Mouse (Mus musculus) myocyte (in vitro differentiated cells): ENCODE results near the gene Ccdc28a. TPM values are rescaled to one million over a fixed set of nuclear protein-coding genes. Genes with fewer than 3 reads are reported as not detected.

ENCODE experiments used
- H3K27me3 ChIP-seq: one replicate; pipeline ENCODE4 v1.6.1; 2011; ENCODE audit not compliant: control insufficient read depth, insufficient read depth, insufficient read length
- H3K36me3 ChIP-seq: one replicate; pipeline ENCODE4 v1.6.1; 2011; ENCODE audit not compliant: control insufficient read depth, insufficient read depth
- H3K4me2 ChIP-seq: one replicate; pipeline ENCODE4 v1.6.1; 2011; ENCODE audit warnings: low read depth, control low read depth
- H3K4me3 ChIP-seq: one replicate; pipeline ENCODE4 v1.5.1; 2011; ENCODE audit warnings: mild to moderate bottlenecking, control low read depth, moderate library complexity
- H3K79me2 ChIP-seq: one replicate; pipeline ENCODE4 v1.6.1; 2011; ENCODE audit not compliant: control insufficient read depth, insufficient read depth
- H3ac ChIP-seq: one replicate; pipeline ENCODE4 v1.6.1; 2011; ENCODE audit not compliant: control insufficient read depth, insufficient read length
- CEBPB ChIP-seq: IDR thresholded peaks from 2 replicates; pipeline ENCODE4 v1.6.1; 2011; ENCODE audit warnings: mild to moderate bottlenecking, moderate library complexity; ENCODE audit not compliant: poor library complexity, insufficient read depth, severe bottlenecking
- E2F4 ChIP-seq: IDR thresholded peaks from one replicate; pipeline ENCODE4 v1.6.1; 2011; ENCODE audit warnings: mild to moderate bottlenecking, control low read depth, moderate library complexity; ENCODE audit not compliant: insufficient read depth
- MAX ChIP-seq: IDR thresholded peaks from one replicate; pipeline ENCODE4 v1.6.1; 2011; ENCODE audit warnings: low read depth, mild to moderate bottlenecking, control low read depth
- MYOD1 ChIP-seq, 3 experiments: IDR thresholded peaks; one replicate each; pipeline ENCODE4 v1.6.1; 2011; ENCODE audit warnings: control low read depth in 2 of 3, low read depth in 2 of 3, mild to moderate bottlenecking in 2 of 3, moderate library complexity in 1 of 3; ENCODE audit not compliant: insufficient read length in 2 of 3, control insufficient read depth in 1 of 3
- MYOG ChIP-seq, 3 experiments: IDR thresholded peaks; one replicate each; pipeline ENCODE4 v1.6.1; 2011; ENCODE audit warnings: control low read depth in 2 of 3, low read depth in 2 of 3, mild to moderate bottlenecking in 2 of 3; ENCODE audit not compliant: insufficient read length in 2 of 3, control insufficient read depth in 1 of 3, insufficient read depth in 1 of 3
- POLR2A ChIP-seq: IDR thresholded peaks from one replicate; pipeline ENCODE4 v1.6.1; 2011; ENCODE audit warnings: low read depth, mild to moderate bottlenecking, control low read depth, moderate library complexity; ENCODE audit not compliant: insufficient read length
- POLR2AphosphoS2 ChIP-seq: IDR thresholded peaks from one replicate; pipeline ENCODE4 v1.6.1; 2011; ENCODE audit warnings: low read depth, control low read depth; ENCODE audit not compliant: insufficient read length
- REST ChIP-seq: IDR thresholded peaks from one replicate; pipeline ENCODE4 v1.6.1; 2011; ENCODE audit warnings: mild to moderate bottlenecking, control low read depth, moderate library complexity; ENCODE audit not compliant: insufficient read depth, insufficient read length
- SRF ChIP-seq: IDR thresholded peaks from one replicate; pipeline ENCODE4 v1.6.1; 2011; ENCODE audit warnings: low read depth; ENCODE audit not compliant: control insufficient read depth, insufficient read length
- TCF12 ChIP-seq: IDR thresholded peaks from one replicate; pipeline ENCODE4 v1.6.1; 2011; ENCODE audit warnings: mild to moderate bottlenecking, control low read depth; ENCODE audit not compliant: poor library complexity, insufficient read depth, severe bottlenecking
- TCF3 ChIP-seq: IDR thresholded peaks from one replicate; pipeline ENCODE4 v1.6.1; 2011; ENCODE audit warnings: low read depth, control low read depth; ENCODE audit not compliant: insufficient read length
- USF1 ChIP-seq: IDR thresholded peaks from one replicate; pipeline ENCODE4 v1.6.1; 2011; ENCODE audit warnings: low read depth, mild to moderate bottlenecking, control low read depth, moderate library complexity
- polyA plus RNA-seq: library from polyadenylated mRNA; unstranded; fragments of >200 nt; fragmentation: generic; extraction: Trizol; gene quantifications from one replicate; pipeline ENCODE4 v1.2.1, GENCODE M21; 2012; ENCODE audit warnings: missing spikeins

Ccdc28a gene
- polyA plus RNA-seq: 7.3 TPM

GRCm38 (mm10) chr10:18234560-18235401, at the start of gene Ccdc28a:
Gene Ccdc28a, minus strand, starts transcription at chr10:18234998.
- peak within 1 kb of the TSS; percentile 95 for H3K4me2 ChIP-seq
- H3K36me3 ChIP-seq: no peaks in the 10 kb centered on the region
- peak within 1 kb of the TSS; percentile 76 for H3K4me3 ChIP-seq
- no peak for TF ChIP-seq CEBPB
- peak; percentile 45 for TF ChIP-seq POLR2AphosphoS2
- peak; percentile 60 for TF ChIP-seq POLR2A
- no peak for TF ChIP-seq TCF3
- H3K27me3 ChIP-seq: no peaks in the 10 kb centered on the region
- no peaks in the 10 kb centered on the region for H3K79me2 ChIP-seq
- H3ac ChIP-seq: peak within 1 kb of the TSS; percentile 14

GRCm38 (mm10) chr10:18283991-18284390, 49.2 kb upstream of the Ccdc28a start:
- no peaks in the 10 kb centered on the region for H3K36me3 ChIP-seq
- no peaks in the 10 kb centered on the region for H3K27me3 ChIP-seq
- no peak overlapping the region for H3K4me3 ChIP-seq
- no peak overlapping the region for H3K4me2 ChIP-seq
- H3K79me2 ChIP-seq: no peaks in the 10 kb centered on the region
- no peak for TF ChIP-seq SRF
- no peak for TF ChIP-seq POLR2AphosphoS2
- TF ChIP-seq E2F4: no peak
- TF ChIP-seq CEBPB: no peak
- TF ChIP-seq REST: no peak
- no peak for TF ChIP-seq USF1
- no peak overlapping the region for H3ac ChIP-seq

- Histone ChIP-seq H3K4me2 (no peak overlapping the region), H3K79me2 (no peaks in the 10 kb centered on the region), H3K36me3 (no peaks in the 10 kb centered on the region), H3K4me3 (no peak overlapping the region), H3ac (no peak overlapping the region), H3K27me3 (no peaks in the 10 kb centered on the region)
- TF ChIP-seq CEBPB (no peak), E2F4 (no peak), REST (no peak), USF1 (no peak), POLR2AphosphoS2 (no peak), MYOG (IDR thresholded peaks at IDR 0.05; ENCODE audit: control insufficient read depth in 1 of 3, insufficient read depth in 1 of 3, insufficient read length in 2 of 3, low read depth in 2 of 3) (no peak), TCF3 (no peak), MYOD1 (IDR thresholded peaks at IDR 0.05; ENCODE audit: control insufficient read depth in 1 of 3, insufficient read length in 2 of 3, low read depth in 2 of 3) (no peak), TCF12 (no peak), MAX (no peak), SRF (no peak), POLR2A (no peak)
Measured at GRCm38 (mm10) chr10:18276090-18276734, 41.4 kb upstream of the Ccdc28a start.

- TF ChIP-seq MAX (no peak), REST (no peak), CEBPB (no peak), POLR2AphosphoS2 (no peak), E2F4 (no peak)
- Histone ChIP-seq H3K79me2 (no peaks in the 10 kb centered on the region), H3K27me3 (peaks cover 27% of the 10 kb centered on the region), H3ac (no peak overlapping the region), H3K4me2 (no peak overlapping the region), H3K36me3 (no peaks in the 10 kb centered on the region), H3K4me3 (no peak overlapping the region)
Measured at GRCm38 (mm10) chr10:18251345-18251744, 16.5 kb upstream of the Ccdc28a start.

DNA sequence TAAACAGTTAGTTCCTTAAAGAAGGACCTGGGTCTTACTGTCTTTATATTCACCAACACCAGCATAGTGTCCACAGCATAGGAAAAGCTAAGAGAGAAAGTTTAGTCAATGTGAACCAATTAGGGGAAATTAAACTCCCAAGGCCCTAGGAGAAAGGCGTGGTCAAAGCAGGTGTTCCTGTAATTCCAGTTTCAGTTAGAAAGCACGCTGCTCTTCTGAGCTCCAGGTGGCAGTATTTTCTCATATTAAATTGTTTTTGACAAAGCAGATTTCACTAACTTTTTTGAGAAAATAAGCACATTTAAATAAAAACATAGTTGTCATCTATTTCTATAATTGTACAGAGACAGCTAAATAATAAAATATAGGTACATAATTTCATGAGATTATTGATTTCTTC, 8.8 kb upstream of the Ccdc28a start:
- Histone ChIP-seq H3ac (no peak overlapping the region), H3K4me3 (no peak overlapping the region), H3K79me2 (no peaks in the 10 kb centered on the region), H3K4me2 (no peak overlapping the region), H3K27me3 (peaks cover 29% of the 10 kb centered on the region), H3K36me3 (no peaks in the 10 kb centered on the region)
- TF ChIP-seq TCF3 (no peak), POLR2A (no peak), E2F4 (no peak), MYOD1 (IDR thresholded peaks at IDR 0.05; ENCODE audit: control insufficient read depth in 1 of 3, insufficient read length in 2 of 3, low read depth in 2 of 3) (no peak), MAX (no peak), TCF12 (no peak), MYOG (IDR thresholded peaks at IDR 0.05; ENCODE audit: control insufficient read depth in 1 of 3, insufficient read depth in 1 of 3, insufficient read length in 2 of 3, low read depth in 2 of 3) (no peak), POLR2AphosphoS2 (no peak)
